8 mouse cellular contexts compared by ENCODE assay signal in genomic region chr16:85801971-85802811, GRCm38 (mm10). TPM values are rescaled to one million over a fixed set of nuclear protein-coding genes. Genes with fewer than 3 reads are reported as not detected.
DNase-seq lines count a peak whose midpoint lies in the region; ATAC-seq lines count a peak whose summit lies in the region.

No protein-coding gene starts in this region.

- no peaks in the 10 kb centered on the region for H3K27me3 ChIP-seq in hindbrain, embryonic 16.5 days (replicated peaks; ENCODE audit: control insufficient read depth, insufficient read depth, low read length)
- H3K27me3 ChIP-seq in limb, embryonic 13.5 days = no peaks in the 10 kb centered on the region
- H3K27me3 ChIP-seq in midbrain, embryonic 16.5 days (ENCODE audit: control insufficient read depth, insufficient read depth, low read depth, low read length) = peaks cover 4% of the 10 kb centered on the region

- peak overlapping the region; percentile 100 for H3K4me2 ChIP-seq in hindbrain, embryonic 16.5 days (ENCODE audit: low read length)
- peak overlapping the region; percentile 85 for H3K4me2 ChIP-seq in limb, embryonic 13.5 days (replicated peaks)
- peak overlapping the region; percentile 100 for H3K4me2 ChIP-seq in midbrain, embryonic 16.5 days (ENCODE audit: low read length)

- no peaks in the 10 kb centered on the region for H3K9me3 ChIP-seq in hindbrain, embryonic 16.5 days (ENCODE audit: control insufficient read depth, low read length)
- H3K9me3 ChIP-seq in limb, embryonic 13.5 days = no peaks in the 10 kb centered on the region
- no peaks in the 10 kb centered on the region for H3K9me3 ChIP-seq in midbrain, embryonic 16.5 days (replicated peaks; ENCODE audit: control insufficient read depth, low read length, poor library complexity, severe bottlenecking)

- peak; percentile 19 for ATAC-seq in hindbrain, embryonic 16.5 days
- ATAC-seq in limb, embryonic 13.5 days (ENCODE audit: low FRiP score, low read depth) = 0 out of 2 replicates have a peak, but pooled peaks have one; percentile 1
- ATAC-seq in midbrain, embryonic 16.5 days = peak; percentile 47

- peaks cover 17% of the 10 kb centered on the region for H3K4me1 ChIP-seq in hindbrain, embryonic 16.5 days (ENCODE audit: control insufficient read depth, insufficient read depth, low read depth, low read length)
- peaks cover 36% of the 10 kb centered on the region for H3K4me1 ChIP-seq in limb, embryonic 13.5 days
- peaks cover 14% of the 10 kb centered on the region for H3K4me1 ChIP-seq in midbrain, embryonic 16.5 days (ENCODE audit: control insufficient read depth, insufficient read depth, low read length)

- peak; percentile 46 to 77 for DNase-seq in adrenal gland, adult (ENCODE audit: inconsistent age in 2 of 2, low spot score in 1 of 2)
- no peak for DNase-seq in adrenal gland, adult 8-10 months
- DNase-seq in cerebellum, adult 9-10 months = peak; percentile 25
- DNase-seq in gastrocnemius, adult 8-10 months (ENCODE audit: low spot score in 2 of 2) = peak; percentile 66 to 70
- peak; percentile 24 to 47 for DNase-seq in urinary bladder, postnatal 36 days (ENCODE audit: low spot score in 2 of 2)

- H3K36me3 ChIP-seq in hindbrain, embryonic 16.5 days (ENCODE audit: control insufficient read depth, insufficient read depth, low read length) = peaks cover 2% of the 10 kb centered on the region; the same call in 1 of the 2 replicates
- peaks cover 30% of the 10 kb centered on the region for H3K36me3 ChIP-seq in limb, embryonic 13.5 days
- H3K36me3 ChIP-seq in midbrain, embryonic 16.5 days (ENCODE audit: control insufficient read depth, insufficient read depth, low read length) = no peaks in the 10 kb centered on the region

- H3K4me3 ChIP-seq in hindbrain, embryonic 16.5 days (ENCODE audit: low read length) = peak overlapping the region; percentile 65
- peak overlapping the region; percentile 83 for H3K4me3 ChIP-seq in limb, embryonic 13.5 days
- H3K4me3 ChIP-seq in midbrain, embryonic 16.5 days (ENCODE audit: low read depth, low read length) = peak overlapping the region; percentile 65

- peak overlapping the region; percentile 67 for H3K27ac ChIP-seq in hindbrain, embryonic 16.5 days (ENCODE audit: low read depth, low read length)
- peak overlapping the region; percentile 95 for H3K27ac ChIP-seq in limb, embryonic 13.5 days
- H3K27ac ChIP-seq in midbrain, embryonic 16.5 days (ENCODE audit: low read length) = 0 out of 2 replicates have a peak overlapping the region, but pooled peaks have one; percentile 19

- peak overlapping the region; percentile 76 for H3K9ac ChIP-seq in hindbrain, embryonic 16.5 days (ENCODE audit: low read depth, low read length)
- peak overlapping the region; percentile 94 for H3K9ac ChIP-seq in limb, embryonic 13.5 days
- H3K9ac ChIP-seq in midbrain, embryonic 16.5 days (ENCODE audit: low read depth, low read length) = peak overlapping the region; percentile 62

- under 1% methylated on average over 64 of the region's 67 CpGs for WGBS in hindbrain, embryonic 16.5 days
- WGBS in limb, embryonic 13.5 days = 0% methylated on average over 67 of the region's 67 CpGs
- WGBS in midbrain, embryonic 16.5 days = under 1% methylated on average over 67 of the region's 67 CpGs

RNA-seq across cellular contexts. Expression of gene Adamts1, which starts 0.7 kb away (rescaled TPM):
- total RNA-seq in adrenal gland, adult 8-10 months (2022) = 10 to 100 TPM; 14.5 to 41.9 (median 15.6) TPM
- total RNA-seq in gastrocnemius, adult 8-10 months (2022) = 10 to 100 TPM; 20.0 to 27.3 (median 24.0) TPM
- polyA plus RNA-seq in hindbrain, embryonic 16.5 days (2015; fragmentation: Nextera tagmentation; extraction: Ambion mirVana) = 14.7 and 15.9 TPM in 2 replicates
- polyA plus RNA-seq in limb, embryonic 13.5 days (2015; fragmentation: Nextera tagmentation; extraction: Ambion mirVana) = 53.6 TPM in 2 replicates
- 6.1 and 7.5 TPM in 2 replicates for polyA plus RNA-seq in midbrain, embryonic 16.5 days (2015; fragmentation: Nextera tagmentation; extraction: Ambion mirVana)

Comparison
In these comparisons a context has a peak if more than half of its experiments do, and no peak if none do; other contexts are left out.
1. H3K27ac ChIP-seq: peak in every context shown above with its lines; median percentile 95 in limb, embryonic 13.5 days; 67 in hindbrain, embryonic 16.5 days; 19 in midbrain, embryonic 16.5 days.